In the genomic region with DNA sequence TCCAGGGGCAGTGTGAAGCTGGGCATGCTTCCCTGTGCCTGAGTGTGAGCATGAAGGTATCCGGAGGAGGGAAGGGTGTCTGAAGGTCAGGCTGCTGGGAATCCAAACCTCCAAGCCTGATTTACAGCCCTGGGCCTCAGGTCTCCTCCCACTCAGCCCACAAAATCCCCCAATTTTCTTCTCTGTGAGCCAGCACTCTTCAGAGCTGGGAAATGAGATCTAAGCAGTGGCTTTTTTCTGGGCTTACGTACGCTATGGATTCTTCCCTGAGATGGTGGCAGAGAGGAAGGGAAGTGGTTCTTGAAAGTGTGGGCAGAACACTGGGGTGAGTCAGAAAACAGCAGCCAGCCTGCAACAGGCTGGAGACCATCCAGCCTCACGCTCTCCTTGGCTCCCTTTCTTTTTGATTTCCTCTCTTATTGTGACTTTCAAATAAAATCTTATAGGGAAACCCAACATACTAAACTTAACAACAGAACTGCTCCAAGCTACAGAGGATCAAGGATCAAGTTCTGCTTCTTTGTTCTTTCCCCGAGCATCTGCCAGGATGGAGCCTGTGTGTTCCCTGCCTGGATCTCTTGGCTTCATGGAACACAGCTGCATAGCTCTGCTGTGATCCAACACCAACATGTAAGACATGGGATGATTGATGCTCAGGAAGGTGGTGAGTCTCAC, we compare ENCODE assay signal across 9 mouse cellular contexts.
A peak's percentile ranks its signal among the peaks of the same experiment; 100 is the strongest.
DNase-seq lines count a peak whose midpoint lies in the region; ATAC-seq and TF ChIP-seq lines count a peak whose summit lies in the region.
"Had no signal": no experiment of that assay in that cellular context is flagged by ENCODE, and none has a peak within 500 bp of the region (broad histone marks: within the 10 kb centered on the region; RNA-seq: fewer than 3 reads in every experiment).

No protein-coding gene starts in this region.

- intact Hi-C loops in gastrocnemius, adult 2 months (cut with DNase I) = loop anchor here (5.0 kb wide), 2 partner anchors 35 to 50 kb away; no protein-coding TSS in a partner anchor
- intact Hi-C loops in gastrocnemius, postnatal 14 days (cut with DNase I; ENCODE audit: low total_unique reads) = no loop called here

- no peaks in the 10 kb centered on the region for H3K27me3 ChIP-seq in intestine, embryonic 16.5 days (replicated peaks; ENCODE audit: control insufficient read depth, insufficient read depth, low read length)
- no peaks in the 10 kb centered on the region for H3K27me3 ChIP-seq in liver, embryonic 11.5 days (replicated peaks; ENCODE audit: control insufficient read depth, insufficient read depth, low read length)
- H3K27me3 ChIP-seq: forebrain, embryonic 12.5 days had no signal

- DNase-seq in gastrocnemius, adult 2 months = no peak
- no peak for DNase-seq in gastrocnemius, postnatal 14 days
- DNase-seq in right cerebral cortex, postnatal 25 days = peak; percentile 58
- no peak for DNase-seq in right cerebral cortex, postnatal 10 days (ENCODE audit: low spot score in 2 of 2)
- DNase-seq in telencephalon, adult 2 months (ENCODE audit: low read depth, low spot score) = peak; percentile 65
- DNase-seq in cerebellum, postnatal 14 days = no peak
- no peak for DNase-seq in liver, embryonic 11.5 days (ENCODE audit: low spot score)

- H3K36me3 ChIP-seq in intestine, embryonic 16.5 days (ENCODE audit: control insufficient read depth, insufficient read depth, low read length) = no peaks in the 10 kb centered on the region
- no peaks in the 10 kb centered on the region for H3K36me3 ChIP-seq in liver, embryonic 11.5 days (ENCODE audit: control insufficient read depth, insufficient read depth, low read length)
- H3K36me3 ChIP-seq: forebrain, embryonic 12.5 days had no signal

- H3K27ac ChIP-seq in gastrocnemius, adult 2 months = peak overlapping the region; percentile 57
- H3K27ac ChIP-seq in intestine, embryonic 16.5 days (ENCODE audit: low read length) = peak overlapping the region; percentile 28; the same call in 1 of the 2 replicates
- no peak overlapping the region for H3K27ac ChIP-seq in liver, embryonic 11.5 days (ENCODE audit: low read depth, low read length)
- H3K27ac ChIP-seq: forebrain, embryonic 12.5 days had no signal

- H3K4me2 ChIP-seq in intestine, embryonic 16.5 days (ENCODE audit: low read depth, low read length) = no peak overlapping the region
- no peak overlapping the region for H3K4me2 ChIP-seq in liver, embryonic 11.5 days
- H3K4me2 ChIP-seq: forebrain, embryonic 12.5 days had no signal

- H3K4me1 ChIP-seq in intestine, embryonic 16.5 days (ENCODE audit: control insufficient read depth, insufficient read depth, low read length) = 0 out of 2 replicates have a peak, but pooled peaks cover 5% of the 10 kb centered on the region
- H3K4me1 ChIP-seq in liver, embryonic 11.5 days (replicated peaks; ENCODE audit: control insufficient read depth, insufficient read depth, low read length) = no peaks in the 10 kb centered on the region
- H3K4me1 ChIP-seq: forebrain, embryonic 12.5 days had no signal

- no peak for TF ChIP-seq CTCF in gastrocnemius, adult 2 months (IDR thresholded peaks at IDR 0.05)

- ATAC-seq in intestine, embryonic 16.5 days = 0 out of 2 replicates have a peak, but pooled peaks have one; percentile 36
- ATAC-seq in liver, embryonic 11.5 days (replicated peaks; ENCODE audit: low FRiP score) = no peak

- peak overlapping the region; percentile 4 for H3K4me3 ChIP-seq in gastrocnemius, adult 2 months
- H3K4me3 ChIP-seq in intestine, embryonic 16.5 days (ENCODE audit: low read length) = no peak overlapping the region
- no peak overlapping the region for H3K4me3 ChIP-seq in liver, embryonic 11.5 days (ENCODE audit: low read depth, low read length)
- H3K4me3 ChIP-seq: forebrain, embryonic 12.5 days had no signal

- H3K9me3 ChIP-seq in intestine, embryonic 16.5 days (ENCODE audit: control insufficient read depth, low read length) = no peaks in the 10 kb centered on the region
- H3K9me3 ChIP-seq in liver, embryonic 11.5 days (ENCODE audit: control insufficient read depth, low read length) = no peaks in the 10 kb centered on the region
- H3K9me3 ChIP-seq: forebrain, embryonic 12.5 days had no signal

- H3K9ac ChIP-seq in intestine, embryonic 16.5 days (ENCODE audit: low read depth, low read length) = no peak overlapping the region
- H3K9ac ChIP-seq in liver, embryonic 11.5 days (ENCODE audit: low read depth, low read length) = no peak overlapping the region
- H3K9ac ChIP-seq: forebrain, embryonic 12.5 days had no signal

- WGBS in intestine, embryonic 16.5 days = 57% methylated on average over 5 of the region's 5 CpGs
- 54% methylated on average over 5 of the region's 5 CpGs for whole genome bisulfite sequencing in liver, embryonic 11.5 days

Comparison
In these comparisons a context has a peak if more than half of its experiments do, and no peak if none do; other contexts are left out.
1. DNase-seq: peak in right cerebral cortex, postnatal 25 days (single experiment) and telencephalon, adult 2 months (single experiment); none in gastrocnemius, adult 2 months (single experiment), gastrocnemius, postnatal 14 days (single experiment), right cerebral cortex, postnatal 10 days (0 of 2), cerebellum, postnatal 14 days (0 of 2) and liver, embryonic 11.5 days (single experiment).